In the genomic region with DNA sequence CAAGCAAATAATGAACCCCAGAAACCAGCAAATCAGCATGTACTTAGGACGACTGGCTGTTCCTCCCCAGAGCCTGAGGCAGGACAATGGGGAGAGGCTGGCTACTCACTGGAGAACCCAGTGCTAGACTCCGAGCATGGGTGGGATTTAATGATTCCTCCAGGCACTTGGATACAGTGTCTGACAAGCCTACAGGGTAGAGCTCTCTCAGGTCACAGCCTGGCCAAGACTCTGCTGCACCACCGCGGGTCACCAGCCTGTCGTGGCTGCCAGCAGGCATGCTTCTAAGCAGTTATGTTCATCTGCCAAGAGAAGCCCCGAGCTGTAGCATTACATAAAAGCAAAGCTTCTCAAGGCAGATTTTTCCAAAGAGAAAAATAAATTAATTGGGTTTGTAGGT, we compare ENCODE assay signal across 18 mouse cellular contexts.
DNase-seq lines count a peak whose midpoint lies in the region; ATAC-seq and TF ChIP-seq lines count a peak whose summit lies in the region.
"Had no signal": no experiment of that assay in that cellular context is flagged by ENCODE, and none has a peak within 500 bp of the region (broad histone marks: within the 10 kb centered on the region; RNA-seq: fewer than 3 reads in every experiment).

No protein-coding gene starts in this region.

- no peak overlapping the region for H3K4me2 ChIP-seq in hindbrain, embryonic 15.5 days
- H3K4me2 ChIP-seq in hindbrain, embryonic 13.5 days = no peak overlapping the region
- H3K4me2 ChIP-seq in forebrain, postnatal 0 days (ENCODE audit: low read depth) = no peak overlapping the region
- H3K4me2 ChIP-seq: liver, embryonic 12.5 days; lung, embryonic 15.5 days had no signal

- H3K9ac ChIP-seq in hindbrain, embryonic 15.5 days = no peak overlapping the region
- no peak overlapping the region for H3K9ac ChIP-seq in hindbrain, embryonic 13.5 days
- no peak overlapping the region for H3K9ac ChIP-seq in forebrain, postnatal 0 days
- H3K9ac ChIP-seq: liver, embryonic 12.5 days; lung, embryonic 15.5 days had no signal

- DNase-seq in brain, embryonic 14.5 days (ENCODE audit: low read depth) = peak; percentile 77
- peak; percentile 77 to 89 for DNase-seq in cerebellum, postnatal 10 days
- no peak for DNase-seq in forebrain, postnatal 0 days
- DNase-seq in embryo, embryonic 10.5 days (ENCODE audit: low spot score) = no peak
- no peak for DNase-seq in urinary bladder, postnatal 10 days (ENCODE audit: low spot score)
- no peak for DNase-seq in urinary bladder, postnatal 25 days (ENCODE audit: low spot score)
- DNase-seq: embryo, embryonic 11 days; heart, adult 2 months; kidney, adult 9 months; layer of hippocampus, postnatal 36 days; right cerebral cortex, postnatal 4 days; thymus, adult 18-20 months had no signal

- no peak for TF ChIP-seq CTCF in brain, embryonic 14.5 days (IDR thresholded peaks at IDR 0.05; ENCODE audit: borderline replicate concordance, extremely low read depth, insufficient read depth, insufficient read length)
- TF ChIP-seq CTCF in forebrain, postnatal 0 days (IDR thresholded peaks at IDR 0.05; ENCODE audit: low read depth) = no peak

- TF ChIP-seq POLR2A in brain, embryonic 14.5 days (IDR thresholded peaks at IDR 0.05; ENCODE audit: borderline replicate concordance, extremely low read depth, insufficient read depth, insufficient read length, poor library complexity, severe bottlenecking) = no peak

- H3K27ac ChIP-seq in hindbrain, embryonic 15.5 days (replicated peaks) = 0 out of 2 replicates have a peak overlapping the region, but pooled peaks have one; percentile 15
- no peak overlapping the region for H3K27ac ChIP-seq in hindbrain, embryonic 13.5 days
- H3K27ac ChIP-seq in forebrain, postnatal 0 days (ENCODE audit: low read depth, low read length) = no peak overlapping the region
- H3K27ac ChIP-seq: heart, adult 2 months; limb, embryonic 10.5 days; liver, embryonic 12.5 days; lung, embryonic 15.5 days had no signal

- WGBS in hindbrain, embryonic 15.5 days = 36% methylated on average over 6 of the region's 6 CpGs
- 52% methylated on average over 6 of the region's 6 CpGs for WGBS in hindbrain, embryonic 13.5 days
- WGBS in forebrain, postnatal 0 days = 16% methylated on average over 6 of the region's 6 CpGs

- H3K27me3 ChIP-seq in hindbrain, embryonic 15.5 days = no peaks in the 10 kb centered on the region
- no peaks in the 10 kb centered on the region for H3K27me3 ChIP-seq in hindbrain, embryonic 13.5 days
- H3K27me3 ChIP-seq in forebrain, postnatal 0 days (ENCODE audit: insufficient read depth, low read length) = no peaks in the 10 kb centered on the region
- H3K27me3 ChIP-seq: liver, embryonic 12.5 days; lung, embryonic 15.5 days had no signal

- H3K4me3 ChIP-seq in hindbrain, embryonic 15.5 days = no peak overlapping the region
- H3K4me3 ChIP-seq in hindbrain, embryonic 13.5 days = no peak overlapping the region
- H3K4me3 ChIP-seq in forebrain, postnatal 0 days (ENCODE audit: low read depth, low read length) = no peak overlapping the region
- H3K4me3 ChIP-seq: heart, adult 2 months; limb, embryonic 10.5 days; liver, embryonic 12.5 days; lung, embryonic 15.5 days had no signal

- peak; percentile 63; the same call in 1 of the 2 replicates for ATAC-seq in hindbrain, embryonic 15.5 days (ENCODE audit: low FRiP score, low read depth)
- no peak for ATAC-seq in hindbrain, embryonic 13.5 days (ENCODE audit: low FRiP score)
- ATAC-seq in forebrain, postnatal 0 days = peak; percentile 38
- ATAC-seq: liver, embryonic 12.5 days; Patski had no signal

- H3K9me3 ChIP-seq in hindbrain, embryonic 15.5 days = no peaks in the 10 kb centered on the region
- no peaks in the 10 kb centered on the region for H3K9me3 ChIP-seq in hindbrain, embryonic 13.5 days
- no peaks in the 10 kb centered on the region for H3K9me3 ChIP-seq in forebrain, postnatal 0 days (ENCODE audit: low read length)
- H3K9me3 ChIP-seq: limb, embryonic 10.5 days; liver, embryonic 12.5 days; lung, embryonic 15.5 days had no signal

- peaks cover 9% of the 10 kb centered on the region for H3K4me1 ChIP-seq in hindbrain, embryonic 15.5 days (replicated peaks)
- peaks cover 5% of the 10 kb centered on the region for H3K4me1 ChIP-seq in hindbrain, embryonic 13.5 days (replicated peaks)
- peaks cover 7% of the 10 kb centered on the region; the same call in 1 of the 2 replicates for H3K4me1 ChIP-seq in forebrain, postnatal 0 days (ENCODE audit: insufficient read depth)
- H3K4me1 ChIP-seq: limb, embryonic 10.5 days; liver, embryonic 12.5 days; lung, embryonic 15.5 days had no signal

- no peaks in the 10 kb centered on the region for H3K36me3 ChIP-seq in hindbrain, embryonic 15.5 days
- no peaks in the 10 kb centered on the region for H3K36me3 ChIP-seq in hindbrain, embryonic 13.5 days
- no peaks in the 10 kb centered on the region for H3K36me3 ChIP-seq in forebrain, postnatal 0 days (ENCODE audit: insufficient read depth)
- H3K36me3 ChIP-seq: limb, embryonic 10.5 days; lung, embryonic 15.5 days had no signal

Comparison
In these comparisons a context has a peak if more than half of its experiments do, and no peak if none do; other contexts are left out.
1. DNase-seq: peak in brain, embryonic 14.5 days (single experiment) and cerebellum, postnatal 10 days (2 of 2); none in forebrain, postnatal 0 days (single experiment), embryo, embryonic 10.5 days (single experiment), urinary bladder, postnatal 10 days (single experiment) and urinary bladder, postnatal 25 days (single experiment).